Mouse (Mus musculus): ENCODE data around the gene Gm11639. TPM values are rescaled to one million over a fixed set of nuclear protein-coding genes. Genes with fewer than 3 reads are reported as not detected.

Gene Gm11639
- total and polyA plus RNA-seq, 3 experiments, result 0.02 to 0.05 TPM; not detected in 1

- Histone ChIP-seq H3K79me2 (replicated peaks; ENCODE audit: control insufficient read depth, insufficient read depth, low read length) (no peaks in the 10 kb centered on the region), H3K36me3 (ENCODE audit: control insufficient read depth, insufficient read depth, low read length) (no peaks in the 10 kb centered on the region), H3K27me3 (ENCODE audit: control insufficient read depth, insufficient read depth, low read length) (no peaks in the 10 kb centered on the region), H3K9ac (ENCODE audit: low read depth, low read length) (no peak overlapping the region), H3K27ac (no peak overlapping the region), H3K4me3 (no peak overlapping the region), H3K4me1 (ENCODE audit: control insufficient read depth, insufficient read depth, low read length) (no peaks in the 10 kb centered on the region)
- no peak for DNase-seq
- TF ChIP-seq CTCF (IDR thresholded peaks at IDR 0.05) (no peak), POLR2A (IDR thresholded peaks at IDR 0.05; ENCODE audit: insufficient read depth, low read depth, low read length) (no peak), EP300 (IDR thresholded peaks at IDR 0.05; ENCODE audit: insufficient read depth, low read depth, low read length) (no peak)
- 60% methylated on average over 2 of the region's 2 CpGs for WGBS
- intact Hi-C loops (cut with DNase I), result no loop called here
Observed at GRCm38 (mm10) chr11:104707084-104707483, 21.6 kb downstream of the Gm11639 start.

- TF ChIP-seq POLR2A (IDR thresholded peaks at IDR 0.05; ENCODE audit: insufficient read depth, low read depth, low read length) (no peak), CTCF (IDR thresholded peaks at IDR 0.05) (no peak), EP300 (IDR thresholded peaks at IDR 0.05; ENCODE audit: insufficient read depth, low read depth, low read length) (no peak)
- no peaks in the 10 kb centered on the region for H3K27me3 ChIP-seq (ENCODE audit: control insufficient read depth, insufficient read depth, low read length)
- WGBS, result 80% methylated on average over 9 of the region's 9 CpGs
- intact Hi-C loops (cut with DNase I), result no loop called here
- H3K27ac ChIP-seq, result no peak overlapping the region
- H3K36me3 ChIP-seq (ENCODE audit: control insufficient read depth, insufficient read depth, low read length), result no peaks in the 10 kb centered on the region
- H3K4me3 ChIP-seq, result no peak overlapping the region
- no peak overlapping the region for H3K9ac ChIP-seq (ENCODE audit: low read depth, low read length)
- DNase-seq, result no peak
- H3K79me2 ChIP-seq (replicated peaks; ENCODE audit: control insufficient read depth, insufficient read depth, low read length), result no peaks in the 10 kb centered on the region
- no peaks in the 10 kb centered on the region for H3K4me1 ChIP-seq (ENCODE audit: control insufficient read depth, insufficient read depth, low read length)
Observed at GRCm38 (mm10) chr11:104744995-104745568, 59.6 kb downstream of the Gm11639 start.

DNA sequence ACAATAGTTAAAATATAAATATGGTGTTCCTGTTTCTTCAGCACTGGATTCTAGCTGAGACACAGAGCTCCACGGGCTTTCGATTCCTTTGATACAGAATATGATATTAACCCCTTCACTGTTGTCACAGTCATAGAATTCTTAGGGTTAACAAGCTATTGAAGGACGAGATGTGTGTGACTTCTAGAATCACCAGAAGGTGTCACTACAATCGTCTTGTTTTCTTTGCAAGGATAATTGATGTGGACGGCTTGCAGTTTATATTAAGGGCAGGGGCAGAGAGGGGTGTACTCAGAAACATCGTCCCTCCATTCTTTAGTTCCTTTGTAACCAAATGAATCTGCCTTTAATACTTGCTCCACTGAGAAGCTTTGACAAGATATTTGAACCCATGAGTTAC is 80.3 kb downstream of the Gm11639 start:
- intact Hi-C loops (cut with DNase I), result loop anchor here (5.0 kb wide), 2 partner anchors 173 to 1147 kb away; no protein-coding TSS in a partner anchor
- Histone ChIP-seq H3K4me1 (ENCODE audit: control insufficient read depth, insufficient read depth, low read length) (no peaks in the 10 kb centered on the region), H3K36me3 (ENCODE audit: control insufficient read depth, insufficient read depth, low read length) (no peaks in the 10 kb centered on the region), H3K4me3 (no peak overlapping the region), H3K27ac (no peak overlapping the region), H3K79me2 (replicated peaks; ENCODE audit: control insufficient read depth, insufficient read depth, low read length) (no peaks in the 10 kb centered on the region), H3K27me3 (ENCODE audit: control insufficient read depth, insufficient read depth, low read length) (no peaks in the 10 kb centered on the region), H3K9ac (ENCODE audit: low read depth, low read length) (no peak overlapping the region)
- no peak for DNase-seq
- 30% methylated on average over 6 of the region's 6 CpGs for WGBS
- no peak for TF ChIP-seq EP300 (IDR thresholded peaks at IDR 0.05; ENCODE audit: insufficient read depth, low read depth, low read length)

DNA sequence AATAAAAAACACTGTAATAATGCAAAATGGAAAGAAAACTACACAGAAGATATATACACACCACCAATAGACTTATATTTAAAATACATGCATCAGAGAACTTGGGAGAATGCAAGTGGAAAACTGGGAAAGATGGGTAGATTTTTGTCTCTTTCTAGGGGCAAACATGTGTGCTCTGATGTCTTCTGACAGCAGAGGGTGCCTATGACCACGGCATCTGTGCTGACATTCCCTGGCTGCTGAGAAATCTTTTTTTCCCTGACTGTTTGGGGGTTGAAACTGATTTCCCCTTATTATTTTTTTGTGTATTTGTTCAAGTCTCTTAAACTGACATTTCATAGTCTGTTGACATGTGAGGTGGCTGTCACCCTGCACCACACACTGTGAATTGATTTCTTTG is 81.6 kb downstream of the Gm11639 start:
- Histone ChIP-seq H3K36me3 (ENCODE audit: control insufficient read depth, insufficient read depth, low read length) (no peaks in the 10 kb centered on the region), H3K27ac (no peak overlapping the region), H3K27me3 (ENCODE audit: control insufficient read depth, insufficient read depth, low read length) (no peaks in the 10 kb centered on the region), H3K79me2 (replicated peaks; ENCODE audit: control insufficient read depth, insufficient read depth, low read length) (no peaks in the 10 kb centered on the region), H3K4me1 (ENCODE audit: control insufficient read depth, insufficient read depth, low read length) (no peaks in the 10 kb centered on the region), H3K4me3 (no peak overlapping the region), H3K9ac (ENCODE audit: low read depth, low read length) (no peak overlapping the region)
- 33% methylated on average over 1 of the region's 1 CpGs for WGBS
- intact Hi-C loops (cut with DNase I), result loop anchor here (5.0 kb wide), 2 partner anchors 175 to 1145 kb away; no protein-coding TSS in a partner anchor
- no peak for DNase-seq
- TF ChIP-seq POLR2A (IDR thresholded peaks at IDR 0.05; ENCODE audit: insufficient read depth, low read depth, low read length) (no peak), EP300 (IDR thresholded peaks at IDR 0.05; ENCODE audit: insufficient read depth, low read depth, low read length) (no peak), CTCF (IDR thresholded peaks at IDR 0.05) (no peak)

- H3K79me2 ChIP-seq (replicated peaks; ENCODE audit: control insufficient read depth, insufficient read depth, low read length), result no peaks in the 10 kb centered on the region
- no peak for TF ChIP-seq EP300 (IDR thresholded peaks at IDR 0.05; ENCODE audit: insufficient read depth, low read depth, low read length)
- peak; percentile 91 for TF ChIP-seq CTCF (IDR thresholded peaks at IDR 0.05)
- TF ChIP-seq POLR2A (IDR thresholded peaks at IDR 0.05; ENCODE audit: insufficient read depth, low read depth, low read length), result no peak
- no peaks in the 10 kb centered on the region for H3K36me3 ChIP-seq (ENCODE audit: control insufficient read depth, insufficient read depth, low read length)
- no peaks in the 10 kb centered on the region for H3K4me1 ChIP-seq (ENCODE audit: control insufficient read depth, insufficient read depth, low read length)
- no peaks in the 10 kb centered on the region for H3K27me3 ChIP-seq (ENCODE audit: control insufficient read depth, insufficient read depth, low read length)
- 7% methylated on average over 5 of the region's 5 CpGs for WGBS
- intact Hi-C loops (cut with DNase I), result loop anchor here (5.0 kb wide), 2 partner anchors 176 to 1144 kb away; no protein-coding TSS in a partner anchor
- peak; percentile 8 to 37 for DNase-seq
- no peak overlapping the region for H3K9ac ChIP-seq (ENCODE audit: low read depth, low read length)
- no peak overlapping the region for H3K27ac ChIP-seq
- no peak overlapping the region for H3K4me3 ChIP-seq
Observed at GRCm38 (mm10) chr11:104768072-104768471, 82.6 kb downstream of the Gm11639 start.

GRCm38 (mm10) chr11:104778796-104779195 is 93.3 kb downstream of the Gm11639 start:
- TF ChIP-seq CTCF (IDR thresholded peaks at IDR 0.05), result no peak
- TF ChIP-seq POLR2A (IDR thresholded peaks at IDR 0.05; ENCODE audit: insufficient read depth, low read depth, low read length), result no peak
- TF ChIP-seq EP300 (IDR thresholded peaks at IDR 0.05; ENCODE audit: insufficient read depth, low read depth, low read length), result no peak
- H3K79me2 ChIP-seq (replicated peaks; ENCODE audit: control insufficient read depth, insufficient read depth, low read length), result no peaks in the 10 kb centered on the region
- H3K27ac ChIP-seq, result no peak overlapping the region
- H3K27me3 ChIP-seq (ENCODE audit: control insufficient read depth, insufficient read depth, low read length), result no peaks in the 10 kb centered on the region
- no peaks in the 10 kb centered on the region for H3K4me1 ChIP-seq (ENCODE audit: control insufficient read depth, insufficient read depth, low read length)
- no peak overlapping the region for H3K4me3 ChIP-seq
- DNase-seq, result no peak
- H3K36me3 ChIP-seq (ENCODE audit: control insufficient read depth, insufficient read depth, low read length), result no peaks in the 10 kb centered on the region
- 79% methylated on average over 2 of the region's 2 CpGs for WGBS
- intact Hi-C loops (cut with DNase I), result no loop called here
- no peak overlapping the region for H3K9ac ChIP-seq (ENCODE audit: low read depth, low read length)
